Mouse (Mus musculus) limb, embryonic 12.5 days (tissue): ENCODE data around the gene Ppp1r12b. TPM values are rescaled to one million over a fixed set of nuclear protein-coding genes. Genes with fewer than 3 reads are reported as not detected.

Experiments used
- ATAC-seq: fragments of 200-750 bp; cut with Nextera tagmentation; 2 replicates; pipeline ENCODE4 v1.8.0; 2017; ENCODE audit warnings: low read depth, moderate TSS enrichment; ENCODE audit not compliant: insufficient number of reproducible peaks, insufficient read depth, low FRiP score, low TSS enrichment
- H3K27ac ChIP-seq: fragments of 300-500 bp; sonication (generic); 2 replicates; pipeline ENCODE4 v1.5.1; 2016; ENCODE audit warnings: mild to moderate bottlenecking, moderate library complexity
- H3K27me3 ChIP-seq: fragments of 300-500 bp; sonication (generic); 2 replicates; pipeline ENCODE4 v1.6.1; 2016; ENCODE audit warnings: mild to moderate bottlenecking, moderate library complexity
- H3K36me3 ChIP-seq: fragments of 300-500 bp; sonication (generic); 2 replicates; pipeline ENCODE4 v1.6.1; 2016; ENCODE audit warnings: mild to moderate bottlenecking, moderate library complexity
- H3K4me1 ChIP-seq: fragments of 300-500 bp; sonication (generic); replicated peaks from 2 replicates; pipeline ENCODE4 v1.6.1; 2016
- H3K4me2 ChIP-seq: fragments of 300-500 bp; sonication (generic); 2 replicates; pipeline ENCODE4 v1.6.1; 2016; ENCODE audit warnings: mild to moderate bottlenecking, moderate library complexity
- H3K4me3 ChIP-seq: fragments of 300-500 bp; sonication (generic); replicated peaks from 2 replicates; pipeline ENCODE4 v1.5.1; 2016; ENCODE audit warnings: mild to moderate bottlenecking
- H3K9ac ChIP-seq: fragments of 300-500 bp; sonication (generic); replicated peaks from 2 replicates; pipeline ENCODE4 v1.6.1; 2016; ENCODE audit warnings: mild to moderate bottlenecking, moderate library complexity
- H3K9me3 ChIP-seq: fragments of 300-500 bp; sonication (generic); 2 replicates; pipeline ENCODE4 v1.6.1; 2016; ENCODE audit warnings: mild to moderate bottlenecking, moderate library complexity
- WGBS: fragments of 180-500 bp; shearing (Covaris S2); methylation state at CpG from one replicate; pipeline ENCODE4 v1.1.7; 2016; 5-methylcytosine and 5-hydroxymethylcytosine counted together
- polyA plus RNA-seq: library from polyadenylated mRNA; unstranded; fragments of >200 nt; fragmentation: Nextera tagmentation; extraction: Ambion mirVana; gene quantifications from 2 replicates; pipeline ENCODE4 v1.2.1, GENCODE M21; 2016

Gene Ppp1r12b
- polyA plus RNA-seq, 1 experiment from 2014 or later: 7.7 TPM

GRCm38 (mm10) chr1:134891916-134892315, 63.8 kb downstream of the Ppp1r12b start:
- no peaks in the 10 kb centered on the region for H3K4me1 ChIP-seq
- no peaks in the 10 kb centered on the region for H3K27me3 ChIP-seq
- peaks cover 30% of the 10 kb centered on the region for H3K36me3 ChIP-seq
- H3K9me3 ChIP-seq: no peaks in the 10 kb centered on the region
- H3K9ac ChIP-seq: no peak overlapping the region
- no peak overlapping the region for H3K27ac ChIP-seq
- no peak overlapping the region for H3K4me3 ChIP-seq
- no peak overlapping the region for H3K4me2 ChIP-seq
- 86% methylated on average over 5 of the region's 5 CpGs for WGBS
- no peak for ATAC-seq

- Histone ChIP-seq H3K9me3 (no peaks in the 10 kb centered on the region), H3K9ac (no peak overlapping the region), H3K4me3 (no peak overlapping the region), H3K4me2 (no peak overlapping the region), H3K27me3 (no peaks in the 10 kb centered on the region), H3K4me1 (no peaks in the 10 kb centered on the region), H3K36me3 (peaks cover 20% of the 10 kb centered on the region; the same call in 1 of the 2 replicates), H3K27ac (no peak overlapping the region)
- WGBS: 91% methylated on average over 6 of the region's 6 CpGs
- ATAC-seq: no peak
These were observed 66.1 kb downstream of the Ppp1r12b start for GRCm38 (mm10) chr1:134889629-134890028.

- no peak for ATAC-seq
- Histone ChIP-seq H3K4me2 (no peak overlapping the region), H3K27ac (no peak overlapping the region), H3K9me3 (no peaks in the 10 kb centered on the region), H3K4me3 (no peak overlapping the region), H3K9ac (no peak overlapping the region), H3K36me3 (peaks cover 15% of the 10 kb centered on the region), H3K4me1 (no peaks in the 10 kb centered on the region), H3K27me3 (no peaks in the 10 kb centered on the region)
- WGBS: 53% methylated on average over 4 of the region's 4 CpGs
These were observed 79.9 kb downstream of the Ppp1r12b start for GRCm38 (mm10) chr1:134875800-134876199.

DNA sequence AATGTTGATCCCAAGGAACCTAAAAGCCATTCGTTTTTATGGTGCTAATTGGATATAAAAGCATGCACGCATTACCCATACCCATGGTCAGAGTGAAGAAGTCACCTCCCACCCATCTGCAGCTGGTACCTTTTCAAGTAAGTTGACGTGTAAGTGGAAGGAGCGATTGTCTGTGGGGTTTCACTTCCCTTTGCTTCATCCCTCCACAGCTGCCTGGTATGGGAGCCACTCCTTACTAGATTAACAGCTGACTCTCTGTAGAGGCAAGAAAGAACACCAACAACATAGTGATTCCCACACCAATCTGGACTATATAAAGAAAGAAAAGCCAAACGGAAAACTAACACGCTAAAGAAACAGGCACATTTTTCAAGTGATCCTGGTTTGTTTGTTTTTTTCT, 83.1 kb downstream of the Ppp1r12b start:
- Histone ChIP-seq H3K9ac (no peak overlapping the region), H3K27ac (no peak overlapping the region), H3K9me3 (no peaks in the 10 kb centered on the region), H3K36me3 (peaks cover 17% of the 10 kb centered on the region; the same call in 1 of the 2 replicates), H3K4me2 (no peak overlapping the region), H3K27me3 (no peaks in the 10 kb centered on the region), H3K4me1 (no peaks in the 10 kb centered on the region), H3K4me3 (no peak overlapping the region)
- WGBS: 65% methylated on average over 6 of the region's 6 CpGs
- ATAC-seq: no peak

GRCm38 (mm10) chr1:134866426-134866825, 89.3 kb downstream of the Ppp1r12b start:
- no peaks in the 10 kb centered on the region for H3K27me3 ChIP-seq
- H3K4me3 ChIP-seq: no peak overlapping the region
- no peak overlapping the region for H3K9ac ChIP-seq
- H3K9me3 ChIP-seq: no peaks in the 10 kb centered on the region
- ATAC-seq: no peak
- WGBS: 89% methylated on average over 2 of the region's 2 CpGs
- H3K4me1 ChIP-seq: no peaks in the 10 kb centered on the region
- H3K36me3 ChIP-seq: peaks cover 18% of the 10 kb centered on the region; the same call in 1 of the 2 replicates
- H3K4me2 ChIP-seq: no peak overlapping the region
- H3K27ac ChIP-seq: no peak overlapping the region

DNA sequence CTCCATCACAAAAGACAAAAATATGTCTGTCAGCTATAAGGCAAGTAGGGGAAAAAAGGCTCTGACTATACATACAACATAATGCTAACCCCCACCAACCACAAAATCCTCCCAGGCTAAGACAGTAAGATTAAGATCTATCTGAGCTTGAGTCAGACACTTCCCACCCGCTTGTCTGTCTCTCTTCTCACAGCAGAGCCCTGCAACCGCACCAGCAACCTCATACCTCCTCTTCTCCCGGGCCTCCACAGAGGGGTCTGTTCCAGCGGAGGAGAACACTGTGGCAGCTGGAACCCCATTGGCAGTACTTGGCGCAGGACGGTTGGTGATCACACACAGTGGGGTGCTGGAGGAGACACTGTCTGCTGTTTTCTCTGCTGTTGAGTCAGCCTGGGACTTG, 90.2 kb downstream of the Ppp1r12b start:
- H3K9ac ChIP-seq: no peak overlapping the region
- no peak for ATAC-seq
- no peak overlapping the region for H3K27ac ChIP-seq
- H3K4me1 ChIP-seq: no peaks in the 10 kb centered on the region
- no peaks in the 10 kb centered on the region for H3K27me3 ChIP-seq
- peaks cover 18% of the 10 kb centered on the region; the same call in 1 of the 2 replicates for H3K36me3 ChIP-seq
- H3K4me3 ChIP-seq: no peak overlapping the region
- WGBS: 76% methylated on average over 6 of the region's 6 CpGs
- no peak overlapping the region for H3K4me2 ChIP-seq
- no peaks in the 10 kb centered on the region for H3K9me3 ChIP-seq

- H3K36me3 ChIP-seq: peaks cover 4% of the 10 kb centered on the region; the same call in 1 of the 2 replicates
- H3K4me3 ChIP-seq: no peak overlapping the region
- ATAC-seq: no peak
- no peak overlapping the region for H3K27ac ChIP-seq
- no peaks in the 10 kb centered on the region for H3K4me1 ChIP-seq
- 30% methylated on average over 2 of the region's 2 CpGs for WGBS
- no peak overlapping the region for H3K4me2 ChIP-seq
- H3K27me3 ChIP-seq: no peaks in the 10 kb centered on the region
- H3K9me3 ChIP-seq: no peaks in the 10 kb centered on the region
- H3K9ac ChIP-seq: no peak overlapping the region
These were observed 95.2 kb downstream of the Ppp1r12b start for GRCm38 (mm10) chr1:134860538-134860937.

DNA sequence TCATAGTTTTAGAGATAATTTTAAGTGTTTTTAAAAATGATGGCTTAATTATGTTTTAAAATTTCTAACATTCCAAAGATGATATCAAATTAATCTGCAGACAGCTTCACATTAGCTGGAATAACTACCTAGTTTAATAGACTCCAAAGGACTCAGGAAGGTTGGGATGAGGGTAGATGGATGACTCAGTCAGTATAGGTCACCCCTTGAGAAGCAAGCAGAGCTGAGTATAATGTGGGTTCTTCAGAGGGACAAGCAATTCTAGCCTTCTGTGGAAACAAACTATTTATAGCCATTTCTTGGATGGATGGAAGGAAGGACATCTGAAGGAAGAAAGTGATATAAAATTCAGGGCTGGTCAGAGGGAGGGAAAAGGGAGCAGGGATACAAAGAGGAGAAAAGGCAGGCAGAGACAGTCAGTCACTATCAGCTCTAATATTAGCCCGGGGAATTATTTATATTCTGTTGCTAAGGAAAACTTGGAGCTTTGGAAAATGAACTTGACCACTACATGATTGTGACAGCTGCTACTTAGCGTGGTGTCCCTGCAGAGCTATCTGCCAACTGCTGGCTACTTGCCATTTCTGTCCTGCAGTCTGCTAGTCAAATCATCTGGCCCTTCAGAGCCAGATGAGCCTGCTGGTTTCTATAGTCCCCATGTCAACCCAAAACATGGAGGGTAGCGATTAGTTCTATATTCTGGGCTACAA, 97.2 kb downstream of the Ppp1r12b start:
- Histone ChIP-seq H3K4me2 (no peak overlapping the region), H3K27ac (no peak overlapping the region), H3K9ac (no peak overlapping the region), H3K9me3 (no peaks in the 10 kb centered on the region), H3K36me3 (peaks cover 2% of the 10 kb centered on the region; the same call in 1 of the 2 replicates), H3K4me1 (no peaks in the 10 kb centered on the region), H3K27me3 (no peaks in the 10 kb centered on the region), H3K4me3 (no peak overlapping the region)
- no peak for ATAC-seq
- WGBS: 80% methylated on average over 3 of the region's 3 CpGs

DNA sequence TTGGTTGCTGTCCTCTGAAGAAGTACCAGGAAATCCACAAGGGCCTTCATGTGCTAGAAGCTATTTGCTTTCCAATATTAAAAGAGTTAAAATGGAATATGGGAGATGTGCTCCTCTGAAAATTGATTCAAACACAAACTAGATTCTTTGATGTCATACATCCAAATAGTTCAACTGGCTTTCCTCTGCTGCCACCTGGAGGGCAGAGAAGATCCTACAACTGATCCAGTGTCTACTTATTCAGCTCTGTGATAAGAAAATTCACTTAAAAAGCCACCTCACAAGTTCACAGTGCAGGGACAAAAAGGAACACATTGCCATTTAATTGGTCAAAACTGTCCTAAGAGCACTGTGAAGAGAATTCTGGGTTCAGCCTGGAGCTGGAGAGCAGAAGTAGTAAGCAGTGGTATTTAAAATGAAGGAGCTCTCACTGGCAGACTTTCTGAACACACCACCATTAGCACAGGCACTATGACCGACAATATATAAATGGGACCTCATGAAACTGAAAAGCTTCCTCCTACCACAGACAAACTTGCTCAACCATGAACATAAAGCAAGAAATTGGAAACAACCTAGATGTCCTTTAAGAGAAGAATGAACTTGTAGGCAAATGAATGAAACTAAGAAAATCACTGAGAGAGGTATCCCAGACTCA, 101.3 kb downstream of the Ppp1r12b start:
- Histone ChIP-seq H3K4me1 (no peaks in the 10 kb centered on the region), H3K9me3 (no peaks in the 10 kb centered on the region), H3K27me3 (no peaks in the 10 kb centered on the region), H3K4me2 (no peak overlapping the region), H3K9ac (no peak overlapping the region), H3K27ac (no peak overlapping the region), H3K4me3 (no peak overlapping the region), H3K36me3 (0 out of 2 replicates have a peak, but pooled peaks cover 3% of the 10 kb centered on the region)
- WGBS: 95% methylated on average over 1 of the region's 1 CpGs
- ATAC-seq: no peak

- 97% methylated on average over 3 of the region's 3 CpGs for WGBS
- H3K9ac ChIP-seq: no peak overlapping the region
- H3K4me1 ChIP-seq: no peaks in the 10 kb centered on the region
- H3K4me2 ChIP-seq: no peak overlapping the region
- no peaks in the 10 kb centered on the region for H3K9me3 ChIP-seq
- H3K27ac ChIP-seq: no peak overlapping the region
- no peaks in the 10 kb centered on the region for H3K27me3 ChIP-seq
- no peak overlapping the region for H3K4me3 ChIP-seq
- no peak for ATAC-seq
- H3K36me3 ChIP-seq: 0 out of 2 replicates have a peak, but pooled peaks cover 3% of the 10 kb centered on the region
These were observed 102.9 kb downstream of the Ppp1r12b start for GRCm38 (mm10) chr1:134852797-134853196.

- Histone ChIP-seq H3K4me1 (no peaks in the 10 kb centered on the region), H3K27ac (no peak overlapping the region), H3K9ac (no peak overlapping the region), H3K4me3 (no peak overlapping the region), H3K27me3 (no peaks in the 10 kb centered on the region), H3K36me3 (0 out of 2 replicates have a peak, but pooled peaks cover 3% of the 10 kb centered on the region), H3K9me3 (no peaks in the 10 kb centered on the region), H3K4me2 (no peak overlapping the region)
- no peak for ATAC-seq
- WGBS: 75% methylated on average over 5 of the region's 5 CpGs
These were observed 104.5 kb downstream of the Ppp1r12b start for GRCm38 (mm10) chr1:134851211-134851610.
